Mouse (Mus musculus) midbrain, postnatal 0 days (tissue): ENCODE measurements at regions not wholly inside any gene's neighbourhood (a gene's known extent, or its start where the extent isn't known, plus 50 kb on each side); places are given as distances from the start of the nearest gene placed in this dataset.

Experiments
- ATAC-seq: fragments of 200-750 bp; cut with Nextera tagmentation; 2 replicates; pipeline ENCODE4 v1.8.0; 2017; ENCODE audit warnings: moderate number of reproducible peaks, mild to moderate bottlenecking, moderate TSS enrichment, moderate library complexity; ENCODE audit not compliant: low FRiP score
- DNase-seq: peaks from one replicate; pipeline ENCODE4 v3.0.0-alpha.2; 2015; ENCODE audit warnings: low spot score
- H3K27ac ChIP-seq: fragments of 300-500 bp; sonication (generic); 2 replicates; pipeline ENCODE4 v1.5.1; 2014; ENCODE audit warnings: low read depth, mild to moderate bottlenecking, low read length, mixed read lengths
- H3K27me3 ChIP-seq: fragments of 300-500 bp; sonication (generic); 2 replicates; pipeline ENCODE4 v1.6.1; 2014; ENCODE audit warnings: low read length, control low read depth, mixed read lengths; ENCODE audit not compliant: insufficient read depth
- H3K36me3 ChIP-seq: fragments of 300-500 bp; sonication (generic); 2 replicates; pipeline ENCODE4 v1.6.1; 2014; ENCODE audit warnings: low read length, control low read depth, mixed read lengths; ENCODE audit not compliant: insufficient read depth
- H3K4me1 ChIP-seq: fragments of 300-500 bp; sonication (generic); 2 replicates; pipeline ENCODE4 v1.6.1; 2014; ENCODE audit warnings: mild to moderate bottlenecking, control low read depth, antibody characterized with exemption, low read length, mixed read lengths; ENCODE audit not compliant: insufficient read depth
- H3K4me2 ChIP-seq: fragments of 300-500 bp; sonication (generic); 2 replicates; pipeline ENCODE4 v1.6.1; 2014; ENCODE audit warnings: low read depth, mild to moderate bottlenecking, low read length, mixed read lengths; ENCODE audit not compliant: poor library complexity, severe bottlenecking
- H3K4me3 ChIP-seq: fragments of 300-500 bp; sonication (generic); 2 replicates; pipeline ENCODE4 v1.5.1; 2014; ENCODE audit warnings: low read depth, mild to moderate bottlenecking, low read length, moderate library complexity
- H3K9ac ChIP-seq: fragments of 300-500 bp; sonication (generic); replicated peaks from 2 replicates; pipeline ENCODE4 v1.6.1; 2014; ENCODE audit warnings: mild to moderate bottlenecking, low read length, moderate library complexity, mixed read lengths; ENCODE audit not compliant: poor library complexity, severe bottlenecking
- H3K9me3 ChIP-seq: fragments of 300-500 bp; sonication (generic); 2 replicates; pipeline ENCODE4 v1.6.1; 2016; ENCODE audit warnings: low read length, control low read depth
- CTCF ChIP-seq: IDR thresholded peaks from 2 replicates; pipeline ENCODE4 v1.5.1; 2016; ENCODE audit warnings: antibody characterized with exemption, mild to moderate bottlenecking
- WGBS: fragments of 180-500 bp; shearing (Covaris S2); extraction: QIAGEN DNeasy Blood & Tissue Kit; methylation state at CpG from one replicate; pipeline ENCODE4 v1.1.7; 2014; 5-methylcytosine and 5-hydroxymethylcytosine counted together

- ATAC-seq: no peak
Measured at GRCm38 (mm10) chr11:8084328-8084727, 580.0 kb downstream of the Tns3 start.

GRCm38 (mm10) chr11:8082811-8083210 lies 581.5 kb downstream of the Tns3 start:
- no peaks in the 10 kb centered on the region for H3K27me3 ChIP-seq
- 89% methylated on average over 4 of the region's 6 CpGs for WGBS
- ATAC-seq (no peak), DNase-seq (no peak)
- no peak overlapping the region for H3K27ac ChIP-seq
- no peaks in the 10 kb centered on the region for H3K36me3 ChIP-seq
- no peak overlapping the region for H3K9ac ChIP-seq
- TF ChIP-seq CTCF: no peak
- no peaks in the 10 kb centered on the region for H3K4me1 ChIP-seq
- no peaks in the 10 kb centered on the region for H3K9me3 ChIP-seq
- H3K4me2 ChIP-seq: no peak overlapping the region
- no peak overlapping the region for H3K4me3 ChIP-seq

More at GRCm38 (mm10) chr11:8084328-8084727, 580.0 kb downstream of the Tns3 start:
- H3K4me3 ChIP-seq: no peak overlapping the region
- no peak overlapping the region for H3K9ac ChIP-seq
- H3K36me3 ChIP-seq: no peaks in the 10 kb centered on the region
- H3K9me3 ChIP-seq: no peaks in the 10 kb centered on the region
- 93% methylated on average over 2 of the region's 2 CpGs for WGBS
- no peak for DNase-seq
- no peak overlapping the region for H3K27ac ChIP-seq
- H3K4me2 ChIP-seq: no peak overlapping the region
- no peak for TF ChIP-seq CTCF
- no peaks in the 10 kb centered on the region for H3K27me3 ChIP-seq
- no peaks in the 10 kb centered on the region for H3K4me1 ChIP-seq

DNA sequence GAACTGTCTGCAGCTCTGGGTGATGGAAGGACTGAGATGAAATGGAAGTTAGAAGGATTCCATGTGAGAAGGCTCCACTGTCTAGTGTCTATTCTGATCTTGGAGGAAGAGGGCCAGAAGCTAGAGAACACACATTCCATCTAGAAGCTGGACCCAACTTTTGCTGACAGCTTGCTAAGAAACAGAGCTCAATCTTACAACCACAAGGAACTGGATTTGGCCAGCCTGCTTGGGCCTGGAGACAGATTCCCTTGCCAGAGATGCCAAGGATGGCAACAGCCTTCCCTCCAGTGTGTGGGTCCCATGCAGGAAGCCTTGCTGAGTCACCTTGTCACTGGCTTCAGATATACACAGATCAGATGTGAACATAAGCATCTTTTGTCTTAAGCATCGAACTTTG lies 591.0 kb downstream of the Tns3 start:
- H3K9me3 ChIP-seq: no peaks in the 10 kb centered on the region
- H3K4me2 ChIP-seq: no peak overlapping the region
- ATAC-seq: no peak
- no peak overlapping the region for H3K9ac ChIP-seq
- no peak for DNase-seq
- no peak for TF ChIP-seq CTCF
- 89% methylated on average over 1 of the region's 1 CpGs for WGBS
- H3K27ac ChIP-seq: no peak overlapping the region
- H3K36me3 ChIP-seq: no peaks in the 10 kb centered on the region
- no peak overlapping the region for H3K4me3 ChIP-seq
- no peaks in the 10 kb centered on the region for H3K27me3 ChIP-seq
- H3K4me1 ChIP-seq: no peaks in the 10 kb centered on the region

GRCm38 (mm10) chr11:8068873-8069272 lies 595.5 kb downstream of the Tns3 start:
- WGBS: 41% methylated on average over 3 of the region's 3 CpGs
- no peak overlapping the region for H3K27ac ChIP-seq
- H3K4me3 ChIP-seq: no peak overlapping the region
- no peak for TF ChIP-seq CTCF
- H3K9me3 ChIP-seq: no peaks in the 10 kb centered on the region
- ATAC-seq (no peak), DNase-seq (peak; percentile 24)
- no peaks in the 10 kb centered on the region for H3K4me1 ChIP-seq
- H3K4me2 ChIP-seq: no peak overlapping the region
- H3K36me3 ChIP-seq: no peaks in the 10 kb centered on the region
- H3K27me3 ChIP-seq: no peaks in the 10 kb centered on the region
- H3K9ac ChIP-seq: no peak overlapping the region

- ATAC-seq: no peak
- DNase-seq: no peak
- Histone ChIP-seq H3K4me2 (no peak overlapping the region), H3K36me3 (no peaks in the 10 kb centered on the region), H3K9ac (no peak overlapping the region), H3K27ac (no peak overlapping the region), H3K9me3 (no peaks in the 10 kb centered on the region), H3K4me1 (no peaks in the 10 kb centered on the region), H3K27me3 (no peaks in the 10 kb centered on the region), H3K4me3 (no peak overlapping the region)
- TF ChIP-seq CTCF: no peak
- WGBS: 91% methylated on average over 4 of the region's 4 CpGs
Measured at GRCm38 (mm10) chr11:8067330-8067729, 597.0 kb downstream of the Tns3 start.

GRCm38 (mm10) chr11:8065811-8066210 lies 598.5 kb downstream of the Tns3 start:
- Histone ChIP-seq H3K9ac (no peak overlapping the region), H3K4me2 (no peak overlapping the region), H3K4me3 (no peak overlapping the region), H3K27ac (no peak overlapping the region), H3K4me1 (no peaks in the 10 kb centered on the region), H3K27me3 (no peaks in the 10 kb centered on the region), H3K9me3 (no peaks in the 10 kb centered on the region), H3K36me3 (no peaks in the 10 kb centered on the region)
- DNase-seq (no peak), ATAC-seq (no peak)
- WGBS: 90% methylated on average over 5 of the region's 5 CpGs
- TF ChIP-seq CTCF: no peak

DNA sequence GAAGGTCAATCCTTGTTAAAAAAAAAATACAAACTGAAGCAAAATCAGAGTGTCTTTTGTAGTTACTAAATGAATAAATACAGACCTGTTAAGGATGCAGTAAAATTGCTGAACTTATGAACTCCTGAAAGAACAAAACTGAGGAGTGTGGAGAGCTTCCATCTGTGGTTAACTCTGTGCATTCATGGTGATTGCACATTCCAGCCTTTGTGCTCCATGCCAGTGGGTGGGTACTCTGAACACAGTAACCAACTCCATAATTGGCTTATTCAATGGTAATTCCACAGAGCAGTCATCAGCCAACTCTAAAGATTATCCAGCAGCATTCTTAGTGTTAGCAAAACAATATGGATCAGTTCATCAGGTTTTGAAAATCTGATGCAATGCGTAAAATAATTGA lies 599.2 kb downstream of the Tns3 start:
- Histone ChIP-seq H3K4me1 (no peaks in the 10 kb centered on the region), H3K36me3 (no peaks in the 10 kb centered on the region), H3K27me3 (no peaks in the 10 kb centered on the region), H3K9ac (no peak overlapping the region), H3K4me2 (no peak overlapping the region), H3K27ac (no peak overlapping the region), H3K9me3 (no peaks in the 10 kb centered on the region), H3K4me3 (no peak overlapping the region)
- DNase-seq: peak; percentile 24
- no peak for TF ChIP-seq CTCF
- 80% methylated on average over 1 of the region's 1 CpGs for WGBS
- no peak for ATAC-seq
